Mouse (Mus musculus): ENCODE measurements at regions not wholly inside any gene's neighbourhood (a gene's known extent, or its start where the extent isn't known, plus 50 kb on each side); places are given as distances from the start of the nearest gene placed in this dataset.

DNA sequence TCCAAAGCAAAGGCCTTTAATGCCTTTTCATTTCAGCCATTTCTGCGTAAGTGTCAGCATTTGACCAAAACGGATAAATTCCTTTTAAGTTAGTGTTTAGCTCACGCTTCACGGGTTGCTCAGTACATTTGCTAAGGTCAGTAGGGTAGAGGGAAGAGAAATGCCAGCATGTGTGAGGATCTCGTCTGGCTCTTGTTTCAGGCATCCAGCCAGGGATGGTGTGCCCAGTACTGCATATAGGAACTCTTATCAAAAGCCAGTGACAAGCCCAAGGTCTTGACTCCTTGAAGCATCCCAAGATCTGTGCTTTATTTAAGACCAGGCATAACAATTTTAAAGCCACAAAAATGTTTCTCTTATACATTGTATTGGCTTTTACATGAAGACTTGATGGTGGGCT, 524.8 kb downstream of the Meis1 start:
- TF ChIP-seq CTCF (IDR thresholded peaks at IDR 0.05; ENCODE audit: borderline replicate concordance, control insufficient read depth, extremely low read depth, insufficient read depth, low read length, poor library complexity) (no peak), POLR2A (IDR thresholded peaks at IDR 0.05; ENCODE audit: control insufficient read depth, extremely low read depth, insufficient read depth, low read length, poor library complexity) (no peak)
